Comparison of ENCODE assay signal across 8 mouse cellular contexts in the genomic region with DNA sequence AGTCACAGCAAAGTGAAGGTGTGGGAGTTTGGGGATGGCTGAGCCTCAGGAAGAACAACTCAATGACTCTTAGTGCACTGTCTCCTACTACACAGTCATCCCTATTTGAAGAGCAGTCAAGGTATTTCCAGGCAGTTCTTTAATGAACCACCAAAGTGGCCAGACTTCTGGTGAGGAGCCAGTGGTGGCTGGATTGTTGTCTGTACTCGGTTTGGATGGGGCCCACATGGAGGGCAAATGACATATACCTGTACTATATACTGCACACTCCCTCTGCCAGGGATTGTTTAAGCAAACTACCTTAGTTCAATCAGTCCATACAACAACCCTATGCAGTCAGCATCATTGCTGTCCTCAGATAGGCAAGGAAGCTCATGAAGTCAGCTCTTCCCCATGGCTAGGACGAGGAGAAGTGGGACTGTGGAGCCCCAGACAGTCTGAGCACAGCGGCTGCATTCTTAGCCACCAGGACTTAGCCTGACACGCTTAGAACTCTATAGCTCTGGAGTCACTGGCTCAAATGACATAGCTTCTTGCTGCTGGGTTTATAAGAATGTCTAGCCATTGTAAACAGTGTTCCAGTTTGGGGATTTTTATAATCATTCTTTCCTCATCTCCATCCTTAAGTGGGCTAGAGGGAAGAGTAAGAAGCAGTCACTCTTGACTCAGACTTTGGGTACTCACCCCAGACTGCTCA.
DNase-seq lines count a peak whose midpoint lies in the region; ATAC-seq and TF ChIP-seq lines count a peak whose summit lies in the region.

No protein-coding gene starts in this region.

- H3K4me1 ChIP-seq in cerebellum, adult 2 months (ENCODE audit: control insufficient read depth, insufficient read depth, low read length), result peaks cover 29% of the 10 kb centered on the region
- H3K4me1 ChIP-seq in kidney, adult 2 months (ENCODE audit: control insufficient read depth, insufficient read depth, low read length), result peaks cover 19% of the 10 kb centered on the region
- peaks cover 41% of the 10 kb centered on the region for H3K4me1 ChIP-seq in embryonic facial prominence, embryonic 14.5 days (ENCODE audit: control insufficient read depth, insufficient read depth, low read length)
- H3K4me1 ChIP-seq in limb, embryonic 10.5 days, result peaks cover 62% of the 10 kb centered on the region

- no peaks in the 10 kb centered on the region for H3K9me3 ChIP-seq in embryonic facial prominence, embryonic 14.5 days (ENCODE audit: control insufficient read depth, low read length)
- H3K9me3 ChIP-seq in limb, embryonic 10.5 days (replicated peaks), result no peaks in the 10 kb centered on the region

- no peaks in the 10 kb centered on the region for H3K36me3 ChIP-seq in kidney, adult 2 months (ENCODE audit: control insufficient read depth, insufficient read depth, low read length)
- no peaks in the 10 kb centered on the region for H3K36me3 ChIP-seq in embryonic facial prominence, embryonic 14.5 days (ENCODE audit: control insufficient read depth, insufficient read depth, low read length)
- no peaks in the 10 kb centered on the region for H3K36me3 ChIP-seq in limb, embryonic 10.5 days

- DNase-seq in cerebellum, adult 2 months, result no peak
- no peak for DNase-seq in cerebellum, adult 11 months
- no peak for DNase-seq in kidney, adult 2 months
- no peak for DNase-seq in kidney, adult 18-20 months
- no peak for DNase-seq in embryonic facial prominence, embryonic 14.5 days (ENCODE audit: low spot score)
- DNase-seq in limb, embryonic 10.5 days (ENCODE audit: low spot score), result peak; percentile 31
- no peak for DNase-seq in left cerebral cortex, adult 2 months (ENCODE audit: extremely low spot score in 1 of 2, low spot score in 2 of 2)
- DNase-seq in gastrocnemius, postnatal 36 days, result no peak

- no peaks in the 10 kb centered on the region for H3K27me3 ChIP-seq in cerebellum, adult 2 months (ENCODE audit: control insufficient read depth, insufficient read depth, low read length)
- H3K27me3 ChIP-seq in kidney, adult 2 months (replicated peaks; ENCODE audit: control insufficient read depth, insufficient read depth, low read length), result no peaks in the 10 kb centered on the region
- no peaks in the 10 kb centered on the region for H3K27me3 ChIP-seq in embryonic facial prominence, embryonic 14.5 days (replicated peaks; ENCODE audit: control insufficient read depth, insufficient read depth, low read length)
- no peaks in the 10 kb centered on the region for H3K27me3 ChIP-seq in limb, embryonic 10.5 days (ENCODE audit: low read depth, poor library complexity, severe bottlenecking)

- peak overlapping the region; percentile 79 for H3K27ac ChIP-seq in cerebellum, adult 2 months (ENCODE audit: insufficient read depth, low read length)
- H3K27ac ChIP-seq in kidney, adult 2 months (ENCODE audit: insufficient read depth, low read depth, low read length), result peak overlapping the region; percentile 14; the same call in 1 of the 2 replicates
- H3K27ac ChIP-seq in embryonic facial prominence, embryonic 14.5 days (replicated peaks; ENCODE audit: low read depth, low read length), result peak overlapping the region; percentile 92
- peak overlapping the region; percentile 93 for H3K27ac ChIP-seq in limb, embryonic 10.5 days
- no peak overlapping the region for H3K27ac ChIP-seq in left cerebral cortex, adult 2 months

- intact Hi-C loops in left cerebral cortex, adult 2 months (cut with DNase I), result no loop called here
- intact Hi-C loops in gastrocnemius, postnatal 36 days (cut with DNase I), result loop anchor here (5.0 kb wide), 1 partner anchor 64 kb away; no protein-coding TSS in a partner anchor

- no peak for TF ChIP-seq CTCF in cerebellum, adult 2 months (IDR thresholded peaks at IDR 0.05; ENCODE audit: borderline replicate concordance, insufficient read depth, low read depth, low read length)
- TF ChIP-seq CTCF in kidney, adult 2 months (conservative IDR thresholded peaks at IDR 0.05; ENCODE audit: insufficient read depth, insufficient read length, low read depth, low read length), result no peak
- TF ChIP-seq CTCF in left cerebral cortex, adult 2 months (IDR thresholded peaks at IDR 0.05), result no peak

- WGBS in cerebellum, adult 2 months, result 49% methylated on average over 4 of the region's 4 CpGs
- WGBS in kidney, adult 2 months, result 68% methylated on average over 4 of the region's 4 CpGs
- 48% methylated on average over 4 of the region's 4 CpGs for whole genome bisulfite sequencing in embryonic facial prominence, embryonic 14.5 days
- WGBS in limb, embryonic 10.5 days, result 63% methylated on average over 4 of the region's 4 CpGs

- H3K4me2 ChIP-seq in embryonic facial prominence, embryonic 14.5 days (ENCODE audit: low read depth, low read length), result no peak overlapping the region

- ATAC-seq in embryonic facial prominence, embryonic 14.5 days (ENCODE audit: low read depth), result no peak

- TF ChIP-seq POLR2A in cerebellum, adult 2 months (IDR thresholded peaks at IDR 0.05; ENCODE audit: borderline replicate concordance, insufficient read depth, low read length), result no peak
- TF ChIP-seq POLR2A in kidney, adult 2 months (IDR thresholded peaks at IDR 0.05; ENCODE audit: low read depth, low read length), result no peak

- H3K4me3 ChIP-seq in cerebellum, adult 2 months (replicated peaks; ENCODE audit: insufficient read depth, low read depth, low read length), result no peak overlapping the region
- H3K4me3 ChIP-seq in kidney, adult 2 months (ENCODE audit: insufficient read depth, low read depth, low read length), result no peak overlapping the region
- H3K4me3 ChIP-seq in embryonic facial prominence, embryonic 14.5 days (ENCODE audit: low read depth, low read length), result no peak overlapping the region
- no peak overlapping the region for H3K4me3 ChIP-seq in limb, embryonic 10.5 days
- H3K4me3 ChIP-seq in left cerebral cortex, adult 2 months, result no peak overlapping the region

- no peak overlapping the region for H3K9ac ChIP-seq in embryonic facial prominence, embryonic 14.5 days (ENCODE audit: low read depth, low read length)
